Mouse (Mus musculus): ENCODE measurements around the gene Caml. TPM values are rescaled to one million over a fixed set of nuclear protein-coding genes. Genes with fewer than 3 reads are reported as not detected.
"Not testable (repeated sequence)": the region's sequence is repeated elsewhere in the genome, so short reads cannot be mapped to it uniquely, and the experiment has no call there.

The Caml gene
- polyA plus RNA-seq, 1 experiment from 2014 or later = 88.0 TPM

- Histone ChIP-seq H3K4me1 (peaks cover 18% of the 10 kb centered on the region), H3K36me3 (ENCODE audit: poor library complexity, severe bottlenecking) (peaks cover 49% of the 10 kb centered on the region), H3K4me3 (peak within 1 kb of the TSS; percentile 77), H3K9me3 (replicated peaks) (no peaks in the 10 kb centered on the region), H3K27me3 (no peaks in the 10 kb centered on the region), H3K9ac (peak within 1 kb of the TSS; percentile 90), H3K27ac (peak within 1 kb of the TSS; percentile 52; the same call in 1 of the 2 replicates), H3K4me2 (peak within 1 kb of the TSS; percentile 66)
- WGBS = 10% methylated on average over 48 of the region's 51 CpGs
- peak; percentile 89 for ATAC-seq
These were observed 23.0 kb upstream of the Caml start, which contains the start of gene B4galt7 for GRCm38 (mm10) chr13:55599566-55600540. Gene B4galt7, plus strand, starts transcription at chr13:55599896.

- Histone ChIP-seq H3K27ac (no peak overlapping the region; the same call in 1 of the 2 replicates), H3K36me3 (ENCODE audit: poor library complexity, severe bottlenecking) (peaks cover 46% of the 10 kb centered on the region), H3K9ac (peak overlapping the region; percentile 90), H3K4me1 (peaks cover 14% of the 10 kb centered on the region), H3K4me3 (peak overlapping the region; percentile 77), H3K27me3 (no peaks in the 10 kb centered on the region), H3K4me2 (peak overlapping the region; percentile 66), H3K9me3 (replicated peaks) (no peaks in the 10 kb centered on the region)
- ATAC-seq = no peak; the same call in 1 of the 2 replicates
- WGBS = 23% methylated on average over 9 of the region's 9 CpGs
These were observed 22.1 kb upstream of the Caml start for GRCm38 (mm10) chr13:55600657-55601056.

- H3K9ac ChIP-seq = no peak overlapping the region
- no peak overlapping the region for H3K27ac ChIP-seq
- H3K9me3 ChIP-seq (replicated peaks) = no peaks in the 10 kb centered on the region
- peaks cover 14% of the 10 kb centered on the region for H3K4me1 ChIP-seq
- no peaks in the 10 kb centered on the region for H3K27me3 ChIP-seq
- no peak overlapping the region for H3K4me3 ChIP-seq
- 0 out of 2 replicates have a peak overlapping the region, but pooled peaks have one; percentile 3 for H3K4me2 ChIP-seq
- WGBS = 7% methylated on average over 3 of the region's 3 CpGs
- H3K36me3 ChIP-seq (ENCODE audit: poor library complexity, severe bottlenecking) = peaks cover 44% of the 10 kb centered on the region
- no peak for ATAC-seq
These were observed 21.2 kb upstream of the Caml start for GRCm38 (mm10) chr13:55601611-55602010.

- H3K4me1 ChIP-seq = peaks cover 10% of the 10 kb centered on the region
- H3K27ac ChIP-seq = no peak overlapping the region
- no peak overlapping the region for H3K4me3 ChIP-seq
- WGBS = 92% methylated on average over 3 of the region's 3 CpGs
- H3K27me3 ChIP-seq = no peaks in the 10 kb centered on the region
- no peak overlapping the region for H3K4me2 ChIP-seq
- H3K36me3 ChIP-seq (ENCODE audit: poor library complexity, severe bottlenecking) = peaks cover 55% of the 10 kb centered on the region
- no peak for ATAC-seq
- H3K9me3 ChIP-seq (replicated peaks) = no peaks in the 10 kb centered on the region
- H3K9ac ChIP-seq = no peak overlapping the region
These were observed 18.2 kb upstream of the Caml start for GRCm38 (mm10) chr13:55604606-55605005.

- no peak overlapping the region for H3K27ac ChIP-seq
- no peaks in the 10 kb centered on the region for H3K4me1 ChIP-seq
- H3K27me3 ChIP-seq = no peaks in the 10 kb centered on the region
- peaks cover 73% of the 10 kb centered on the region for H3K36me3 ChIP-seq (ENCODE audit: poor library complexity, severe bottlenecking)
- ATAC-seq = no peak
- no peak overlapping the region for H3K9ac ChIP-seq
- WGBS = 83% methylated on average over 10 of the region's 10 CpGs
- H3K4me3 ChIP-seq = no peak overlapping the region
- H3K9me3 ChIP-seq (replicated peaks) = no peaks in the 10 kb centered on the region
- no peak overlapping the region for H3K4me2 ChIP-seq
These were observed 15.7 kb upstream of the Caml start for GRCm38 (mm10) chr13:55606899-55607623.

GRCm38 (mm10) chr13:55607624-55608006 is 15.2 kb upstream of the Caml start:
- Histone ChIP-seq H3K4me2 (no peak overlapping the region), H3K4me3 (no peak overlapping the region), H3K27me3 (no peaks in the 10 kb centered on the region), H3K9ac (no peak overlapping the region), H3K36me3 (ENCODE audit: poor library complexity, severe bottlenecking) (peaks cover 74% of the 10 kb centered on the region), H3K27ac (no peak overlapping the region), H3K4me1 (no peaks in the 10 kb centered on the region), H3K9me3 (replicated peaks) (no peaks in the 10 kb centered on the region)
- ATAC-seq = no peak
- WGBS = 95% methylated on average over 2 of the region's 2 CpGs

GRCm38 (mm10) chr13:55611996-55612395 is 10.8 kb upstream of the Caml start:
- Histone ChIP-seq H3K4me1 (no peaks in the 10 kb centered on the region), H3K27me3 (no peaks in the 10 kb centered on the region), H3K9me3 (replicated peaks) (no peaks in the 10 kb centered on the region), H3K4me3 (no peak overlapping the region), H3K36me3 (ENCODE audit: poor library complexity, severe bottlenecking) (peaks cover 56% of the 10 kb centered on the region), H3K4me2 (no peak overlapping the region), H3K27ac (no peak overlapping the region), H3K9ac (no peak overlapping the region)
- 93% methylated on average over 7 of the region's 7 CpGs for WGBS
- no peak for ATAC-seq

- WGBS = 56% methylated on average over 5 of the region's 5 CpGs
- H3K9me3 ChIP-seq (replicated peaks) = no peaks in the 10 kb centered on the region
- no peak overlapping the region for H3K4me3 ChIP-seq
- H3K36me3 ChIP-seq (ENCODE audit: poor library complexity, severe bottlenecking) = peaks cover 42% of the 10 kb centered on the region
- no peak overlapping the region for H3K27ac ChIP-seq
- no peak overlapping the region for H3K9ac ChIP-seq
- no peaks in the 10 kb centered on the region for H3K27me3 ChIP-seq
- no peak overlapping the region for H3K4me2 ChIP-seq
- no peak for ATAC-seq
- H3K4me1 ChIP-seq = no peaks in the 10 kb centered on the region
These were observed 9.3 kb upstream of the Caml start for GRCm38 (mm10) chr13:55613471-55613870.

GRCm38 (mm10) chr13:55619328-55619727 is 3.5 kb upstream of the Caml start:
- Histone ChIP-seq H3K9ac (no peak overlapping the region), H3K9me3 (replicated peaks) (no peaks in the 10 kb centered on the region), H3K27ac (no peak overlapping the region), H3K27me3 (no peaks in the 10 kb centered on the region), H3K4me2 (no peak overlapping the region), H3K4me1 (peaks cover 16% of the 10 kb centered on the region), H3K4me3 (no peak overlapping the region), H3K36me3 (ENCODE audit: poor library complexity, severe bottlenecking) (0 out of 2 replicates have a peak, but pooled peaks cover 7% of the 10 kb centered on the region)
- no peak for ATAC-seq
- WGBS = 94% methylated on average over 4 of the region's 4 CpGs

- H3K27me3 ChIP-seq = no peaks in the 10 kb centered on the region
- no peaks in the 10 kb centered on the region for H3K9me3 ChIP-seq (replicated peaks)
- 78% methylated on average over 2 of the region's 2 CpGs for WGBS
- H3K9ac ChIP-seq = no peak overlapping the region
- peaks cover 8% of the 10 kb centered on the region for H3K36me3 ChIP-seq (ENCODE audit: poor library complexity, severe bottlenecking)
- ATAC-seq = no peak
- H3K4me2 ChIP-seq = no peak overlapping the region
- H3K4me1 ChIP-seq = peaks cover 26% of the 10 kb centered on the region
- H3K4me3 ChIP-seq = no peak overlapping the region
- no peak overlapping the region for H3K27ac ChIP-seq
These were observed 2.5 kb upstream of the Caml start for GRCm38 (mm10) chr13:55620275-55620674.

- H3K4me2 ChIP-seq = peak overlapping the region; percentile 87
- WGBS = 25% methylated on average over 20 of the region's 20 CpGs
- ATAC-seq; H3K27me3 ChIP-seq; H3K9me3 ChIP-seq (replicated peaks): not testable (repeated sequence)
- peak overlapping the region; percentile 83 for H3K9ac ChIP-seq
- H3K27ac ChIP-seq = peak overlapping the region; percentile 81
- peak overlapping the region; percentile 85 for H3K4me3 ChIP-seq
- peaks cover 26% of the 10 kb centered on the region for H3K36me3 ChIP-seq (ENCODE audit: poor library complexity, severe bottlenecking)
- peaks cover 31% of the 10 kb centered on the region for H3K4me1 ChIP-seq
These were observed 603 bp upstream of the Caml start for GRCm38 (mm10) chr13:55622156-55622648.
